Mouse (Mus musculus) kidney, postnatal 36 days (tissue): ENCODE results near the gene Usp46.
A peak's percentile ranks its signal among the peaks of the same experiment; 100 is the strongest.

Experiments used
- DNase-seq, 2 experiments: peaks; one replicate each; pipeline ENCODE4 v3.0.0; 2021 to 2022; ENCODE audit warnings: mixed read lengths in 2 of 2

Gene Usp46

GRCm38 (mm10) chr5:74067831-74068713, at the start of gene Usp46:
Gene Usp46, minus strand, starts transcription at chr5:74068431.
- DNase-seq, result peak; percentile 90 to 96

GRCm38 (mm10) chr5:74113961-74114689, 45.9 kb upstream of the Usp46 start:
- no peak for DNase-seq

- no peak for DNase-seq
These were observed 37.2 kb upstream of the Usp46 start for GRCm38 (mm10) chr5:74105445-74105844.

GRCm38 (mm10) chr5:74101761-74102160, 33.5 kb upstream of the Usp46 start:
- DNase-seq, result no peak

GRCm38 (mm10) chr5:74099046-74099445, 30.8 kb upstream of the Usp46 start:
- DNase-seq, result no peak

- DNase-seq, result no peak
These were observed 29.6 kb upstream of the Usp46 start for GRCm38 (mm10) chr5:74097854-74098220.

GRCm38 (mm10) chr5:74097116-74097853, 29.1 kb upstream of the Usp46 start:
- DNase-seq, result no peak

GRCm38 (mm10) chr5:74096060-74096459, 27.8 kb upstream of the Usp46 start:
- DNase-seq, result no peak

- DNase-seq, result no peak
These were observed 27.4 kb upstream of the Usp46 start for GRCm38 (mm10) chr5:74095611-74096010.

- no peak for DNase-seq
These were observed 26.7 kb upstream of the Usp46 start for GRCm38 (mm10) chr5:74094841-74095437.

GRCm38 (mm10) chr5:74093556-74094428, 25.6 kb upstream of the Usp46 start:
- DNase-seq, result no peak

- DNase-seq, result peak; percentile 95 to 99
These were observed 24.8 kb upstream of the Usp46 start for GRCm38 (mm10) chr5:74092833-74093555.

GRCm38 (mm10) chr5:74092481-74092832, 24.2 kb upstream of the Usp46 start:
- DNase-seq, result no peak

GRCm38 (mm10) chr5:74089643-74090042, 21.4 kb upstream of the Usp46 start:
- peak; percentile 47 to 68 for DNase-seq

- DNase-seq, result no peak
These were observed 13.5 kb upstream of the Usp46 start for GRCm38 (mm10) chr5:74081756-74082155.

- DNase-seq, result peak; percentile 59 to 63
These were observed 10.8 kb upstream of the Usp46 start for GRCm38 (mm10) chr5:74078861-74079615.

GRCm38 (mm10) chr5:74078400-74078799, 10.2 kb upstream of the Usp46 start:
- no peak for DNase-seq

GRCm38 (mm10) chr5:74077959-74078358, 9.7 kb upstream of the Usp46 start:
- no peak for DNase-seq

- peak in 1 of 2 experiments; percentile 47 for DNase-seq
These were observed 8.5 kb upstream of the Usp46 start for GRCm38 (mm10) chr5:74076759-74077158.

GRCm38 (mm10) chr5:74070564-74070963, 2.3 kb upstream of the Usp46 start:
- DNase-seq, result peak in 1 of 2 experiments; percentile 35
